Mouse (Mus musculus): ENCODE measurements around the gene Kif21b.

DNA sequence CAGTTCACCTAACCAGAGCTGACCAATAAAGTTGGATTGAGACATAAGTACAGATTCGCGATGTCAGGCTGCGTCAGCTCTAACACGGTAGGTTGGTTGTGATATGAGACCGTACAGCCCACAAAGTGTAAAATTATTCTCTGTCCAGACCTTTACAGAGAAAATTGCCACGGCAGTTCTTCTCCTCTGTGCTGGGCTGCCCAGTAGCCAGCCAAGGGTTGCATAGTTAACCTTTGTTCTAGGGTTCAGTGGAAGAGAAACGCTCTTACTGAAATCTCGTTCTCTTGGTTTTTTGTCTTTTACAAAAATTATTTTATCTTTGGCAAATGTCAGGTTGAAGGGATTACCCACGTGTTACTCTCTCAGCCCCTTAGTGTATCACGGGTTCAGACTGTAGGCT lies 91.2 kb downstream of the Kif21b start:
- TF ChIP-seq CTCF (IDR thresholded peaks at IDR 0.05; ENCODE audit: low read depth) (no peak), EP300 (IDR thresholded peaks at IDR 0.05; ENCODE audit: low read depth) (no peak)

Measured in liver, embryonic 14.5 days (tissue).